Mouse (Mus musculus): ENCODE results near the gene Jam2.

Jam2 gene

DNA sequence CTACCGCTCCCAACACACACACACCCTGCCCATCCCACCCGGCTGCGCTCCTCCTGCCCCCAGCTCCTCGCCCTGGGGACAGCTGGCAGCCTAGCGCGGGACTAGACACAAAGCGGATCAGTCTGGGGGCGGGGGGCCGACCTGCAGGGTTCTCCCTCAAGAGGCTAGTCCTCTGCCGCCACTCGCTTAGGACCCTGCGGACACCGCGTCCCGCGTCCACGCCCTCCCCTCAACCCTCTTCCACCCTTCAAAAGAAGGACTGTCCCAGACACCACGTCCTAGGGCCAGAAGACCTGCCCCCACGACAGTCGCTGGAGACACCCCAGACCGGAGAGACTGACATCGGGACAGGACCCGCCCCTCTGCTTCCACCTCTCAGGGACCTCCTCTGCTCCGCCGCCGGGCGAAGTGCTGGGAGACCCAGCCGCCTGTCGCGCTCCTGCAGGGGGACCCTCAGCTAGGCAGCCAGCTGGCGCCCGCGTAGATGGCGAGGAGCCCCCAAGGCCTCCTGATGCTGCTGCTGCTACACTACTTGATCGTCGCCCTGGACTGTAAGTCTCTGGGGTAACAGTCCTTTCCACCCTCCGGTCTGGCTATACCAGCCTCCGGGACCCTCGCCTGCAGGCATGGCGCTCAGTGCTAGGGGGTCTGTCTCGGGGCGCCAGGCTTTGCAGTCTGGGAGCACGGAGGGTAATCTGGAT is at the start of gene Jam2:
TSS of gene Jam2 (plus strand) at position 121 of the 701 bp plus-strand sequence.
- DNase-seq: peak; percentile 16

DNA sequence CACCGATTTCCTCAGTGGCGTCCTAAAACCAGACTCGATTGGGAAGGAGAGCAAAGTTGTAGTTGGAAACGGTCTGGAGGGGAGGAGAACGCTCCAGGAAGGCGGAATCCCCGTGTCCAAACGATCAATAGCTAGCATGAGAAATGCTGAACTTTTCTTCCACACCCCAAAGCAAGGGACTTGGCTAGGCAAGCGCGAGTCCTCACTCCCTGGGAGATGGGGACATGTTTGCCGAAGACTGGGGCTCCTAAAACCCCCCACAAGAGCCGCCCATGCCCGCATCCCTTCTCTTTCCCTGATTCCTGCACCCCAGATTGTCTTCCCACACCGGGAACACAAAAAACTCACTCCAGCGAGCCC is 39.1 kb upstream of the Jam2 start:
- DNase-seq: no peak

DNA sequence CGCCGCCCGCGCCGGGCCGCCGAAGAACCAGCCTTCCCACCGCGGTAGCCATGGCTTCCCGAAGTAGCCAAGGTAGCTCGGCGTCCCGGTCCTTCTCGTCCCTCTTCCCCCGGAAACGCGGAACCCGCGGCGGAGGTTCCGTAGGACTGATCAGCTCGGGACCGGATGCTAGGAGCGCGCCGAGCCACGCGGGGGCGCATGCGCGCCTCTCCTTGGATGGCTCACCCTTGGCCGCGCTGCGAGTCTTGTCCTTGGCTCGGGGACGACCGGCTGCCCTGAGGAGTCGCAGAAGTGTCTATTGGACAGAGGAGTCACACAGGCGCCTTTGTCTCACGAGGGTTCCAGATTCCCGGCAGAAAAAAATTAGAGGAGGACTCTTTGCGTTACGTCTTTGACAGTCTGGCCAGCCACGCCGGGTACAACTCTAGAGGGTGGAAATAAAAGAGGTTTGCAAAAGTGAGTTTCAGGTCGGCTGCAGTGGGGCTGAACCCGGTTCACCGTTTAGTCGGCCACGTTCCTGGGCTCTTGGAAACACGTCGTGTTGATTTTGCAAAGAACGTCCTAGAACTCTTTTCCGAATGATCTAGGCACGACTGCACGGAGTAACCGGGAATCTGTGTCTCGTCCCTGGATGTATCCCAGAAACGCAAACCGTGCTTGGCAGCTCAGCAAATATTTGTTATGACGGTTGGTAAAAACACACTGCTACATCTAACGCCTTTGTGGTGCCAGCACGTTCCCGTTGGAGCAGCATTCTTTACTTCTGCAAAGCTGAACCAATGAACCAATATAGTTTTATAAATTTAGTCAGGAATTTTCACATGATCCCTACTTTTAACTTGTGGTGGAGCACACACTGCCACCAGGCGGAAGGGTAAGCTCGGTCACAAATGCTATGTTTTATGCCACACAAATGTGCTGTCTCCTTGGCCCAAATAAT is 38.5 kb upstream of the Jam2 start, which contains the start of gene Mrpl39:
TSS of gene Mrpl39 (minus strand) at position 577 of the 940 bp plus-strand sequence.
- peak; percentile 94 for DNase-seq

DNA sequence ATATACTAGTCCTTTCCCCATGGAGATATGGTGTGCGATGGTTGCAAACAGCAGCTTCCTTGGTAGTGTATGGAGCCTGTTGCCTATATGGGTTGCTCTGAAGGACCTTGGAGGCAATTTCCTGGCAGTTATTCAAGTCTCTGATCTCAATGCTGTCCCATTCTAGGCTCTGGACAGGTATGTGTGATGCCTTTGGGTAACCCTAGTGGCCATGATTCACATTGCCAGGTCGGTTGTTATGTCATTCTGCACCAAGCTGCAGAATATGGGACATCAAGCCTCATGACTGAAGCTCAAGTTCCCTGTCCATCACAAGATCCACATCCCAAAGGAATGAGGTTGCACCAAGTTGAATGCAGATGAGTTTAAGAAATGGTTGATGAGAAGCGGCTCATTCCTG is 36.6 kb upstream of the Jam2 start:
- no peak for DNase-seq

DNA sequence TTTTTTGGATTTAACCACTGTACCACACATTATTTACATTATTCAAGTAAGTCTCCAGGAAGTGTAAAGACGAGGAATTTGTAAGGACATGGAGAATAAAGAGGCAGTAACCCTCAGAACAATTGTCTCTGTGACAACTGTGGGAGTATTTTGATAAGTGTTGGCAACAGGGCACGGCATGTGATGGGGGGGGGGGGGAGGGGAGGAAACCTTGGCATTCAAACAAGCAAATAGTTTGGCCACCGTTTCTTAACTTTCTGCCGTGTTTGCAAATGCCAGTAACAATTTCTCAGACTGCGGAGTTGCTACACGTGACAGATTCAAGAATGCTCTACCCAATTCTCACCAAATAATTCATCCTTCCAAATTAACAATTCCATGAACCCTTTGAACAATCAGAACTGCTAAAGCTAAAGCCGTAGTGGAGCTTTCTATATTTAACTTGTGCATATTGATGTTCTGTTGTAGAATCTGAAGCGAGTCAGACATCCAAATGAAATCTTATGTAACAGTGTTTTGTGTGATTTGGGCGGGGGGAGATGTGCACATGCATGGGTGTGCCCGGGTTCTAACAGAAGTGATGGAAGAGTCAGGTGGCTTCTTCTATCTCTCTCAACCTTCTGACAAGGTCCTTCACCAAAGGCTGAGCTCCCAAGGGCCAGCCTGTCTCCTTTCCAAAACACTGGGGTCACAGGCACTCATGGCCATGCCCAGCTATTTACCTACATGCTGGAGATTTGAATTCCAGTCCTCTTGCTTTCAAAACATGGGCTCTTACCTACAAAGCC is 29.0 kb upstream of the Jam2 start:
- DNase-seq: no peak

DNA sequence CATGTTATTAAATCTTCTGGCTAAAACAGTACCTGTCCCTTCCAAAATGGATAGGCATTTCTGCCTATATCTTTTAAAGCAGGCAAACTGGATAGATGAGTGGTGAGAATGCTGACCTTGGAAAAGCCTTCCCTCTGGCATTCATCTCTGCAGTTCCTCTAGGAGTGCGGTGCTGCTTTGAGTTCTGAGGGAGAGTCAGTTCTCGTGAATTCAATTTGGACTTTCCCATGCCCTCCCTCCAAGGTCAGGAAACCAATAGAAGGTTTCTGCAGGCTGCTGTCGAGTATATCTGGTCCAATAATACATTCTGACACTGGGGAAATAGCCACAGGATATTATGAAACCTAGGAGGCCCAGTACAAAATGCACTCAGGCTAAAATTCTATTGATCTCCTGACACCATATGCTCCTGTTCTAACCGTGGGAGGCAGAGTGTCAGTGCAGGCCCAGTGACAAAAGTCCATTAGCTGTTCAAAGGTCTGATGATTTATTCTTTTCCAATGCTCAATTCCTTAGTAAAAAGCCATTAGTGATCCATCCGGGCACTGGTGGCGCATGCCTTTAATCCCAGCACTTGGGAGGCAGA is 28.1 kb upstream of the Jam2 start:
- DNase-seq: no peak

DNA sequence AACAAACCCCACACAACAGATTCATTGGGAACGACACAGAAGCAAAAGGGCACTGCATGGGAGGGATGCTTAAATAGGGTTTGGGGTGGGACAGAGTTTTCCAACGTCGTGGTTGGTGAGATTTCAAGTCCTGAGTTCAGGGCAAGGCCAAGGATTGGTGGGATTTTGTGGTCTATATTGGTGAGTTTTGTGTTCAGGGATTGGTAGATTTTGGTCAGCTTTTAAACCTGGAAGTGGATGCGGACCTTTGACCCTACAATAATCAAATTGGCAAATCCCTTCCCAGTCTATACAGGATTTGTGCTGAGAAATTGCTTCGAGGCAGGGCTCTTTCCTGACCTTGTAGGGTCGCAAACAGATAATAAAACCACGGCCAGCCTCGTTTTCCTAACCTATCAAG is 6.0 kb upstream of the Jam2 start:
- no peak for DNase-seq

DNA sequence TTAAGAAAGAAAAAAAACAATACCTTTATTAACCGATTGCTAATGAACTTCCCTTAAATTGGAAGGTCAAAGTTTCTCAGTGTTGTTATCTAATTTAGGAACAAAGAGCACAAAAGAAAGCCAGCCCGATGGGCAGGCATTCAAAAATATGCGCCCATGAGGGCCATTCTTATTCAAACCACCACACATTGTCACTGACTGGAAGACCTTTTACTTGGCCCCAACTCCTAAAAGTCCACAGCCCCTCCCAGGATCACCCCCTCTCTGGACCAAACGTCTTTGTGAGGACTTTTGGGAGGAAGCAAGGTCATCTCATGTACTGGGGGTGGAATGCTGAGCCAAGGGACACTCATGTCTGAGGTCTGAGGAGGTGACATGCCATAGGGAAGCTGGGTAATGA is 4.7 kb upstream of the Jam2 start:
- DNase-seq: no peak

DNA sequence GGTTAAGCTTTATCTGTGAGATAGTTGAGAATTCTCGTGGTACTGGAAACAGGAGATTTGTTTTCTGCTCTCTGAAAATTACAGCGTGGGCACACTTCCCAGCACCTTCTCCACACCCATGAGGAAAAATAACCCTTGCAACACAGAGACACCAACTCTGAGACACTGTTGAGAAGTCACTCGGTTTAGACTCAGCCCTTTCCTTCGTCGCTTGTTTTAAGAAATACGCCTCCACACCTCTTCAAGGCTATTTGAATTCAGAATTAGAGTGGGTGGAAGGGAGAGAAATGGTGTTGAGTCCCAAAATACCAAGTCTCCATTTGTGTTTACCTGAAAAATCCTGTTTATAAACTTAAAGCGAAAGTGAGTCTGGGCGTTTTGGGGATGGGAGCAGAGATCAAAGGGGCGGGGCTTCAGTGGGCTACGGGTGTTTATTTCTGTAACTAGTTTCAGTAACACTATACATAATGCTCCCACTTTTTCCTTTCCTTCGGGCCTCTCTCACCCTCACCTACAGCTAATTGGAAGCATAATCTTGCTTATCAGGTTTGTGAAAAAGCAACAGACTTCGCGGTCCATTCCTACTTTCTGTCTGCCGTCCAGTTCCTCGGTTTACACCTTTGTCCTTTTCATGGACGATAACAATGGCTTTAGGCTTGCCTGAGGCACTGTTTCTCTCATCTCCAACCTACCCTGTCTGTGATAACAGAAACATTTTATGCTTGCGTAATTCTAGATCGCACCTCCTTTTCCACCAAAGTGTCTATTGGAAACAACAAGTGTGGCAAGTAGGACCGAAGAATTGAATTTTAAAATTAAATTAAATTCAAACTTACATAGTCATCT is 4.1 kb upstream of the Jam2 start:
- no peak for DNase-seq

DNA sequence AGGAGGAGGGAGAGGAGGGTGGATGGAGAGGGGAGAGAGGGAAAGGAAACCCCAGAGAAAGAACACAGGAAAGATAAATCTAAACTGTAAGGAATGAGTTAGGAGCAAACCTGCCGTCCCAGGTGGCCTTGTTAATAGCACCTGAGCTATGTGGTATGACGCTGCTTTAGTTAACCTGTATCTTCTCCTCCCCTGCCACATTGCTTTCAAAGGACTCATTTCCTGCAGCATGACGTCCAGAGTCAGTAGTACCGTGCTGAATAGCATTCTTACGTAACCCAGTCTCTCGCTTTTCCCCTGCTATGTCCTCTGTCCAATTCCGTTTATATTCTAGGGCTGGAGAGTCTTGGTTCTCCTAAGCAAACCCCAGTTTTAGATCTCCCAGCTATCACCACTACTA is 3.0 kb upstream of the Jam2 start:
- no peak for DNase-seq

DNA sequence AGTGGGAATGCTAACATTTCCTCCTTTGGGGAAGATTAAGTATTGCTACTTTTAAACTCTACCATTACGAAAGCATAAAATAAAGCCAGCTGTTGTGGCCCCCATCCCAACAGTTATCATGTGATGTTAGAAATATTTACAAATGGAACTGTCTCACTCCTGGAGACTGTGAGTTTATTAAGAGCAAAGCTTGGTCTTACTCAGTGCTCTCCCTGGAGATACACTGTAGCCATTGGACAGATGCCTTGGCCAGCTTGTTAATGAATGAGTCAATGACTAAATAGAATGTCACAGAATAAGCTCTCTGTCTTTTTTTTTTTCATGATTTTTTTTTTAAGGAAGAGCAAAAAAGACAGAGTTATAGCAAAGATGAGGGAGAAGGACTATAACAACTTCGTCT is 2.5 kb upstream of the Jam2 start:
- DNase-seq: no peak

DNA sequence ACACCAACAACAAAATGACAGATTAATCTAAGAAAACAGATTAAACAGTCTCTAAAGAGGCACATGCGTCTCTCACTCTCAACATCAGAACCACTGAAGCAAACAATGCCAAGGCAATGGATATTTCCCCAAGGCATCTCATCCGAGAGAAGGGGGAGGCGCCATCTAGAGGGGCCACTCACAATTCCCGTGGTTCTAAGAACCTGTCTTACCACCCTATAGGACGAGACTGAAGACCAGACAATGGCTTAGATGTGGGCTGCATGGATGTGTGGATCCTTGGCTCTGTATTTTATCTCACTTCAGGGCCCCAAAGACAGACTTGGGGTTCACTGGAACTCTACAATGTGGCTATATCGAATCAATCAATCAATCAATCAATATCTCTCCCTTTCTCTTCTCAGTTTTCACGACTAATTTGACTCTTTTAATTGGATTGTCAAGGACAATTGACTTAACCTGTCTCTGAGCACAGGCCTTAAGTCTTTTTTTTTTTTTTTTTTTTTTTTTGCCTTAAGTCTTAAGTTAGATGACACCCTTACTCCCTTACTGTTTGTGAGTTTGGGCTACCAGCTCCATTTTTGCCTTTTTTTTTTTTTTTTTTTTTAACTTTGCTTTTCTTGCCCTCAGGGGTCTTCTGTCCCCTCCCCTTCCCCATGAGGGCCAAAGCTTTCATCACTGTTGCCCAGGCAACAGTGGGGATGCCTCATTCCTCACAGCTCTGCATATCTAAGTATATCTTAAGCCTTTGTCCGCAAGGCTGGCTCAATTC is 1.2 kb upstream of the Jam2 start:
- no peak for DNase-seq

DNA sequence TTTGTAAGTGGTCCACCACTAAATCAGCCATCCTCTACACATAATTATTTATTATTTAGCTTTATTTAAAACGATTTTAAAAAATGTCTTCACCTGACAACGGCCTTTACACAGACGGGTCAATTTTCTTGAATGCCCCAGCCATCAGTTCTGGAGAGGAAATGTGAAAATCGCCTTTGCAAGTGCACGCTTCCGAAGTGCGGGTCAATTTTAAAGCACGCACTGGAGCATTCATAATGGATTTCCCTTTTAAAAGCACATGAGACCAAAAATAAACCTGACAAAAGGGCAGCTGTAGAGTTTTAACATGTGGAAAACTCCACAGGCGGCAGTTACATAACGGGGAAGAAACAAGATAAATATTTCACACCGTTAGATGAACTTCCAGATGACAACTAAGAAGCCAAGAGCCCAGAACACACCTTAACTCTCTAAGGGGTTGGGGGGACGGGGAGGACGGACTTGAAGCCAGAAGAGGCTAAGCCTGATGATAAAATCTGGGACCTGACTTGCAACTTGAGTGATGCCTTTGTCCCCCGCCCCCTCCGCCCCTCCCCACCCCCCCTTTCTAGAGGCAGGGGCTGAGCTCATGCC is 558 bp upstream of the Jam2 start:
- DNase-seq: no peak

DNA sequence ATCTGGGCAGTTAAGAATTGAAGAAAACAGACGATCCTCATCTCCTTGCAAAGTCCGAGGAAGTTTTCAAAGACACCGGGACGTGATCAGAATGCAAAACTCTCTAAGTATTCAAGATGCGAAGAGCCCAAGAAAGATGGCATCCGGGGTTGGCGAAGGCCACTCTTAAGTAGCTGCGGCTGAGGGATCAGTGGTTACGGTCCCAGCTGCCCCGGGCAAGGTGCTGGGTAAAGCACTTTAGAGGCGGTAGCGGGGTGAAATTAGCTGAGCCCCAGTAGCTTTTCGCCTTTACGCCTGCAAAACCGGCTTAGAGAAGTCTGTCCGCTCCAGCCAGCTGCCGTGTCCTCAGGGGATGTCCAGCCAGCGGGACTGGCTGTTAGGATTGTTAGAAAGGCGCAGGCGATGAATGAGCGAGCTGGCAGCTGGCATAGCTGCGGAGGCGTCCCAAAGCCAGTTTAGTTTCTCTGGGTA is 873 bp downstream of the Jam2 start:
- DNase-seq: peak; percentile 11

DNA sequence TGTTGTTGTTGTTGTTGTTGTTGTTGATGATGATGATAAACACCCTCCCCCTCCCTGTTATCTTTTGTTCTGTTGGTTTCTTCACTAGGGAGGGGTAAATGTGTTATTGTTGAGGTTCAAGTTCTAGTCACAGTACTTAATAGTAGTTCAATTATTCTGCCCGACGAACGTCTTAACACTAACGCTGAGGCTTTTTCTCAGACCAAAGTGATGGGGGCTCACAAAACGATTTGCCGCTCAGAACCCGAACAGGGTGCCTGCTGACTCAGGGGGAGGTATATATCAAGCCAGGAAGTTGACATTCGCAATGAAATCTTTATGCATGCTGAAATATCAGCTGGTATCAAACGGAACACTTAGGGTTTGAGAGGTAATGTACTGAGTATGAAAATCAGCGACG is 1.4 kb downstream of the Jam2 start:
- DNase-seq: no peak

DNA sequence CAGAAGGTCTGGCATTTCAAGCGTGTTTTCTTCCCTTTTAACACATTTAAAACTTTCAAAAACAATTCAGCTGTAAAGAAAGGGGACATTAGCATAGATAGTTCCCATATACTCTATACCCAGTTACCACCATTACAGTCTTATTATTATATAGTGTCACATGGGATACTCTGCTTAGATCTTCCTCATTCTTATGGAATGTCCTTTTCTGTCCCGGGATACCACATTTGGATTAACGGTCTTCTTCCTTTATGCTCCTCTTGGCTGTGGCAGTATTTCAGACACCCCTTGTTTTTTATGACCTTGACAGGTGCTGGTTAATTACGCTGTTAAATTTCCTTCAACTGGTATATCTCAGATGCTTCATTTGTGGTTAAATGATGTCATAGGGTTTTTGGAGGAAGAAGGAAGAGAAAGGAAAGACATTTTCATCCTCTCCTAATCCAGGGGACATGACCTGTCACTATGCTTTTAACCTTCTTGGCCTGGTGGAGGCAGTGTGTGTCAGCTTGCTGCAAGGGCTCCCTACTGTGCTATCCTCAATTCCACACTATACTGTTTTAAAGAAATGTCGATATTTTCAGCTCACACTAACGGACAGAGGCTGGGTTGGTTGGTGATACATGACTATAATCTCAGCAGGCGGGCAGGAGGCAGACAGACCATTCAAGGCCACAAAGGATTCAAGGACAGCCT is 2.3 kb downstream of the Jam2 start:
- DNase-seq: no peak

DNA sequence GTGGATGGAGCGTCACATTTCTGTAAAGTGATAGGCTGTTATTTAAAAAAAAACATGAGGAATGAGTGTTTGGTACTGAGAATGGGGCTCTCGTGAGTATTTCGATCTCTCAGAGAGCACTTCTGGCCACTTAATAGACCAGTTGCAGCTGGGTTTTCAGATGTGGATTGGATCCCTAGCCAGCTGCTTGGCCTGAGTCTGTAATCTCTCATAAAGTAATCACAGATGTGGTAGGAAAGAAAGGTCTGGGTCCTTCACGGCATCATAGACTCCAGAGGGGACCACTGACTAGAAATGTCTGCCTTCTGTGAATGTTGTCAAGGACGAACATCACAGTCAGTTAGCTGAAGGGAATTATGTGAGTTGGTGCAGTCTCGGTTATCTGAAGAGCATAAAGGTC is 4.5 kb downstream of the Jam2 start:
- no peak for DNase-seq

DNA sequence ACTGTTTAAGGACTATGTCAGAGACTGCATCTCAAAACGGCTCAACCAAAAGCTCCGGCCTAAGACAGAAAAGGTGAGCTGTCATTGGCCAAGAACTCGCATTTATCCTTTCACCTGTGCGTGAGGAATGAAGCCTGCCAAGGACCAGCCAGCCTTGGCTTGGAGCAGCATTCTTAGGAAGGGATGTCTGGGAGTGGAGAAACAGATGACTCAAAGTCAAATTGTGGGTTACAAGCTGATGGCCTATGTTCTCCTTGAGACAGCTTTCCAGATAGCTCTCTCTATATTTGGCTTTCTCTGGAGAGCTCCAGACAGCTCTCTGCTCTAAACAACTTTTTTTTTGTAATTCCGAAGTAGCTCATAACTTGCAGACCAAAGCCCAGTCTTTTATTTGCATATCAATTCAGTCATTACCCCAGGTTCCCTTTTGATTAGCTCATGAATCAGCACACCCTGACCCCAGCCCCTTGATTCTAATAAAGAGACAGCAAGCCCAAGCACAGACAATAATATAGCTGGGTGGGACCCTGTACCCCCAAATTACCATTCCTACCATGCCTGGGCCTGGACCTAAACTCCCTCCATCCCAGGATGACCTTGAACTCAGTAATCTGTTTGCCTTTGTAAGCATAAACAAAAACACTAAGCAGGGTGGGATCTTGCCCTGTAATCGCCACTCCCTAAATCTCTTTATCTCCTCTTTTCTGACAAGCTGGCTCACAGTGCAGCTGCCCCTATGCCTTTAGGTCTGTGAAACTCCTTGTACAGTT is 5.1 kb downstream of the Jam2 start:
- DNase-seq: no peak

DNA sequence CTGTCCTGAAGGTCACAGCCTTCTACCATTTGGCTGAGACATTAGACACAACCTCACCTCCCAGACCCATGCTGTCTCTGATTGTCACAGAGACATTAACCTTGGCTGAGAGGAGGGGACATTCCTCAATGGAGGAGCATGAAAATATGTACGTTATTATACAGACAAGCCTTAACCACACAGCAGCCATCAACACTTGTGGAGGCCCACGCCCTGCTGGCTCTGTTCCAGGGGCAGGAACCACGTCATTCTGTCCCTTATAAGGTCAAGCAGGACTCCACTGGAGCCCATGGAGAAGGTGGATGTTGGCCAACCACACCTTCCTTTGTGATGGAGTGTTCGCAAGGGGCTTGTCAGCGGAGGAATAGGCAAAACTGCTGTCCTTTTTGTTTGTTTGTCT is 5.8 kb downstream of the Jam2 start:
- DNase-seq: no peak
